Mouse (Mus musculus) liver, adult 2 months (tissue): ENCODE results near the gene Hmbs.

ENCODE experiments used
- CTCF ChIP-seq: fragments of 200-500 bp; IDR thresholded peaks from 2 replicates; pipeline ENCODE4 v1.5.1; 2011; ENCODE audit warnings: low read depth, low read length, control low read depth
- POLR2A ChIP-seq: fragments of 200-500 bp; IDR thresholded peaks from 2 replicates; pipeline ENCODE4 v1.6.1; 2011; ENCODE audit warnings: low read length, control low read depth; ENCODE audit not compliant: insufficient read depth; ENCODE audit errors: extremely low read depth

GRCm38 (mm10) chr9:44343290-44343689 lies 738 bp downstream of the Hmbs start:
- TF ChIP-seq CTCF (no peak), POLR2A (no peak)
